Comparison of ENCODE assay signal across 13 mouse cellular contexts in genomic region chr8:81609064-81609463, GRCm38 (mm10).
DNase-seq lines count a peak whose midpoint lies in the region; ATAC-seq lines count a peak whose summit lies in the region.
"Had no signal": no experiment of that assay in that cellular context is flagged by ENCODE, and none has a peak within 500 bp of the region (broad histone marks: within the 10 kb centered on the region; RNA-seq: fewer than 3 reads in every experiment).

No protein-coding gene starts in this region.

- peak; percentile 35 for ATAC-seq in CD4-positive, CD25-positive, alpha-beta regulatory T cell, adult 4 months
- ATAC-seq in megakaryocyte, adult 5-6 weeks (ENCODE audit: poor library complexity, severe bottlenecking) = peak; percentile 46
- ATAC-seq: forebrain, embryonic 16.5 days had no signal

- peak; percentile 17 for DNase-seq in lung, postnatal 25 days (ENCODE audit: low spot score)
- DNase-seq in lung, postnatal 4 days = no peak
- DNase-seq in 416B (ENCODE audit: low read depth) = peak; percentile 11
- DNase-seq in cerebellum, postnatal 4 days (ENCODE audit: low spot score in 2 of 2) = no peak
- no peak for DNase-seq in left cerebral cortex, adult 9 months (ENCODE audit: low spot score in 2 of 2)
- DNase-seq: adrenal gland, postnatal 10 days; cerebellum, adult 11 months; cerebellum, adult 8-10 months; cerebellum, postnatal 14 days; gastrocnemius, postnatal 10 days had no signal

Comparison
In these comparisons a context has a peak if more than half of its experiments do, and no peak if none do; other contexts are left out.
1. DNase-seq: peak in lung, postnatal 25 days (single experiment) and 416B (single experiment); none in lung, postnatal 4 days (0 of 2), cerebellum, postnatal 4 days (0 of 2) and left cerebral cortex, adult 9 months (0 of 2).